Mouse (Mus musculus) kidney, adult 2 months (tissue): ENCODE data around the gene Trim37. TPM values are rescaled to one million over a fixed set of nuclear protein-coding genes. Genes with fewer than 3 reads are reported as not detected.

ENCODE experiments used
- DNase-seq: peaks from one replicate; pipeline ENCODE4 v3.0.0; 2021
- H3K27ac ChIP-seq: fragments of 200-500 bp; 2 replicates; pipeline ENCODE4 v1.5.1; 2012; ENCODE audit warnings: low read depth, low read length, control low read depth, inconsistent platforms; ENCODE audit not compliant: insufficient read depth
- H3K27me3 ChIP-seq: fragments of 200-500 bp; replicated peaks from 2 replicates; pipeline ENCODE4 v1.6.1; 2012; ENCODE audit warnings: mild to moderate bottlenecking, moderate library complexity, low read length, inconsistent platforms; ENCODE audit not compliant: control insufficient read depth, insufficient read depth
- H3K36me3 ChIP-seq: fragments of 200-500 bp; 2 replicates; pipeline ENCODE4 v1.6.1; 2012; ENCODE audit warnings: mild to moderate bottlenecking, moderate library complexity, low read length, inconsistent platforms; ENCODE audit not compliant: control insufficient read depth, insufficient read depth
- H3K4me1 ChIP-seq: fragments of 200-500 bp; 2 replicates; pipeline ENCODE4 v1.6.1; 2011; ENCODE audit warnings: low read length; ENCODE audit not compliant: control insufficient read depth, insufficient read depth
- H3K4me3 ChIP-seq: fragments of 200-500 bp; 2 replicates; pipeline ENCODE4 v1.5.1; 2011; ENCODE audit warnings: mild to moderate bottlenecking, low read depth, low read length, control low read depth; ENCODE audit not compliant: insufficient read depth
- CTCF ChIP-seq: fragments of 200-500 bp; conservative IDR thresholded peaks from 2 replicates; pipeline ENCODE4 v1.5.1; 2011; ENCODE audit warnings: low read depth, mild to moderate bottlenecking, control low read depth, low read length, moderate library complexity, mixed read lengths; ENCODE audit not compliant: insufficient read depth, insufficient read length
- POLR2A ChIP-seq: fragments of 200-500 bp; IDR thresholded peaks from one replicate; pipeline ENCODE4 v1.6.1; 2011; ENCODE audit warnings: low read depth, low read length, control low read depth
- WGBS: fragments of 180-500 bp; shearing (Covaris S2); methylation state at CpG from one replicate; pipeline ENCODE4 v1.1.7; 2018; 5-methylcytosine and 5-hydroxymethylcytosine counted together
- polyA plus RNA-seq: library from polyadenylated mRNA; depleted of rRNA; stranded (reverse); fragments of >200 nt; gene quantifications from 2 replicates; pipeline ENCODE4 v1.2.3, GENCODE M21; 2012

Trim37 gene
- polyA plus RNA-seq, 1 experiment, result 5.1 TPM

- Histone ChIP-seq H3K27ac (no peak overlapping the region), H3K27me3 (no peaks in the 10 kb centered on the region), H3K36me3 (no peaks in the 10 kb centered on the region), H3K4me3 (no peak overlapping the region), H3K4me1 (no peaks in the 10 kb centered on the region)
- TF ChIP-seq POLR2A (no peak), CTCF (no peak)
- DNase-seq, result no peak
- 83% methylated on average over 7 of the region's 7 CpGs for WGBS
These were observed 114.4 kb downstream of the Trim37 start for GRCm38 (mm10) chr11:87241256-87241655.

- WGBS, result 73% methylated on average over 9 of the region's 9 CpGs
- no peaks in the 10 kb centered on the region for H3K4me1 ChIP-seq
- no peak overlapping the region for H3K27ac ChIP-seq
- no peaks in the 10 kb centered on the region for H3K27me3 ChIP-seq
- DNase-seq, result no peak
- no peaks in the 10 kb centered on the region for H3K36me3 ChIP-seq
- no peak overlapping the region for H3K4me3 ChIP-seq
- TF ChIP-seq POLR2A (no peak), CTCF (no peak)
These were observed 118.4 kb downstream of the Trim37 start for GRCm38 (mm10) chr11:87245171-87245840.

DNA sequence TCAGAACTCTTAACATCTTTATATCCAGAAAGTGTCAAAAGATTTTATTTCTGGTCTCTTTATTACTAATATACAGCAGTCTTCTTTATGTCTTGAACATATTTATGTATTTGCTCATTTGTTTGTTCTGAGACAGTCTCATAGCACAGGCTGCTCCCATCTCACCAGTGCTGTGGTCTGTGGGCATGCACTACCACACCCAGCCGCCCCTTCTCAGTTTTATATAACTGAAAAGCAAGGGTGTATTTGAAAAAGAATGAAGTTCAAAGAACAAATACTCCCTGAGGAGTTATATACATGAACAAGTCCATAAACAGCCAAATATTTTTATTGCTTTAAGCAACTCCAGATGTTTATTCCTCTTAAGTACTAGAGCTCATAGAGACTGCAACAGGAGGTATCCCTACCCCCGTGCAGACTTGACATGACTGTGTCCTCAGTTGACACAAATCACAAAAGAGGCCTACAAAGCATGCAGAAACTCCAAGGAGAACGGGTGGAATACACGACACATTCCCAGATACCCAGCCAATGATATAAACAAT lies 119.3 kb downstream of the Trim37 start:
- no peak overlapping the region for H3K4me3 ChIP-seq
- 72% methylated on average over 4 of the region's 4 CpGs for WGBS
- no peak for DNase-seq
- TF ChIP-seq POLR2A (no peak), CTCF (no peak)
- H3K27me3 ChIP-seq, result no peaks in the 10 kb centered on the region
- H3K4me1 ChIP-seq, result no peaks in the 10 kb centered on the region
- no peaks in the 10 kb centered on the region for H3K36me3 ChIP-seq
- no peak overlapping the region for H3K27ac ChIP-seq

- H3K27ac ChIP-seq, result no peak overlapping the region
- 66% methylated on average over 9 of the region's 9 CpGs for WGBS
- no peak for DNase-seq
- H3K27me3 ChIP-seq, result no peaks in the 10 kb centered on the region
- H3K36me3 ChIP-seq, result no peaks in the 10 kb centered on the region
- TF ChIP-seq POLR2A (no peak), CTCF (no peak)
- H3K4me1 ChIP-seq, result no peaks in the 10 kb centered on the region
- H3K4me3 ChIP-seq, result no peak overlapping the region
These were observed 120.0 kb downstream of the Trim37 start for GRCm38 (mm10) chr11:87246724-87247493.

- Histone ChIP-seq H3K27me3 (no peaks in the 10 kb centered on the region), H3K4me1 (no peaks in the 10 kb centered on the region), H3K4me3 (no peak overlapping the region), H3K27ac (no peak overlapping the region), H3K36me3 (no peaks in the 10 kb centered on the region)
- 86% methylated on average over 5 of the region's 5 CpGs for WGBS
- DNase-seq, result no peak
- no peak for TF ChIP-seq POLR2A
- TF ChIP-seq CTCF, result no peak
These were observed 120.6 kb downstream of the Trim37 start for GRCm38 (mm10) chr11:87247494-87247866.

- no peak overlapping the region for H3K4me3 ChIP-seq
- H3K4me1 ChIP-seq, result no peaks in the 10 kb centered on the region
- no peaks in the 10 kb centered on the region for H3K27me3 ChIP-seq
- WGBS, result 77% methylated on average over 6 of the region's 6 CpGs
- DNase-seq, result no peak
- H3K36me3 ChIP-seq, result no peaks in the 10 kb centered on the region
- H3K27ac ChIP-seq, result no peak overlapping the region
- TF ChIP-seq CTCF (no peak), POLR2A (no peak)
These were observed 123.3 kb downstream of the Trim37 start for GRCm38 (mm10) chr11:87250132-87250531.

GRCm38 (mm10) chr11:87253294-87253693 lies 126.4 kb downstream of the Trim37 start:
- DNase-seq, result no peak
- Histone ChIP-seq H3K36me3 (no peaks in the 10 kb centered on the region), H3K4me1 (no peaks in the 10 kb centered on the region), H3K4me3 (no peak overlapping the region), H3K27ac (no peak overlapping the region), H3K27me3 (no peaks in the 10 kb centered on the region)
- 95% methylated on average over 6 of the region's 6 CpGs for WGBS
- TF ChIP-seq CTCF (no peak), POLR2A (no peak)
